Comparison of ENCODE assay signal across 1 mouse cellular context in the genomic region with DNA sequence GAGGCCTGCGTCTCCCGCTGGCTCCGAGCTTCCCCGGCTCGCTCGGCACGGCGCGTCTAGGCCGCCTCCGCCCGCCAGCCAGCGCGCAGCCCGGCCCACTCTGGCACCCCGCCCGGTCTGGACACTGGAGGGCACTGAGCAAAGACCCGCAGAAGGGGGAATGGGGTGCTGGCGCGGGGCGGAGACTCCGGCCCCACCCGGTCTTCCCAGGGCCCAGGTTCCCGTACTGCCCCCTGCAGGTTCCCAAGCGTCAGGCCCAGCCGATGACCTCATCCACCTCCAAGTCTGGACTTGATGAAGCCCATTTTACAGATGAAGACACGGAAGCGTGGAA.
TF ChIP-seq lines count a peak whose summit lies in the region.

No protein-coding gene starts in this region.

TF ChIP-seq in MEL, 35 proteins besides CTCF, POLR2A, EP300 and RAD21:
- TF ChIP-seq MEF2A (IDR thresholded peaks at IDR 0.05; ENCODE audit: extremely low read depth, insufficient replicate concordance, low read depth, low read length, poor library complexity, severe bottlenecking) (no peak), SMC3 (IDR thresholded peaks at IDR 0.05; ENCODE audit: low read depth, low read length) (peak; percentile 64), MXI1 (IDR thresholded peaks at IDR 0.05; ENCODE audit: low read depth, low read length) (0 out of 2 replicates have a peak, but pooled peaks have one; percentile 3), NRF1 (IDR thresholded peaks at IDR 0.05; ENCODE audit: insufficient read depth, low read depth, low read length, poor library complexity, severe bottlenecking) (no peak), ZC3H11A (IDR thresholded peaks at IDR 0.05; ENCODE audit: low read depth, low read length) (no peak), TBP (IDR thresholded peaks at IDR 0.05; ENCODE audit: low read depth, low read length) (0 out of 2 replicates have a peak, but pooled peaks have one; percentile 22), POLR2AphosphoS2 (IDR thresholded peaks at IDR 0.05; ENCODE audit: low read length) (0 out of 2 replicates have a peak, but pooled peaks have one; percentile 39), RCOR1 (IDR thresholded peaks at IDR 0.05; ENCODE audit: low read depth, low read length) (no peak), KAT2A (conservative IDR thresholded peaks at IDR 0.05; ENCODE audit: low read depth, low read length) (no peak), ETS1 (IDR thresholded peaks at IDR 0.05; ENCODE audit: low read depth, low read length) (peak; percentile 47; the same call in 1 of the 2 replicates), SIN3A (IDR thresholded peaks at IDR 0.05; ENCODE audit: low read length) (0 out of 2 replicates have a peak, but pooled peaks have one; percentile 13), ELF1 (IDR thresholded peaks at IDR 0.05; ENCODE audit: low read depth, low read length) (0 out of 2 replicates have a peak, but pooled peaks have one; percentile 20), ZKSCAN1 (IDR thresholded peaks at IDR 0.05; ENCODE audit: low read depth, low read length) (no peak), HCFC1 (IDR thresholded peaks at IDR 0.05; ENCODE audit: low read depth, low read length) (peak; percentile 21; the same call in 1 of the 2 replicates), USF1 (IDR thresholded peaks at IDR 0.05; ENCODE audit: low read depth, low read length) (no peak), GATA1 (IDR thresholded peaks at IDR 0.05; ENCODE audit: low read depth, low read length) (no peak), NELFE (IDR thresholded peaks at IDR 0.05; ENCODE audit: low read depth, low read length) (peak; percentile 40), MAZ (IDR thresholded peaks at IDR 0.05; ENCODE audit: low read depth, low read length) (peak; percentile 62; the same call in 1 of the 2 replicates), POLR2AphosphoS5 (IDR thresholded peaks at IDR 0.05; ENCODE audit: borderline replicate concordance, low read depth, low read length) (no peak)
